Mouse (Mus musculus) bone marrow, adult 2 months (tissue): ENCODE measurements around the gene Rsg1.

Source experiments
- CTCF ChIP-seq: fragments of 200-500 bp; IDR thresholded peaks from 2 replicates; pipeline ENCODE4 v1.5.1; 2011; ENCODE audit warnings: low read length, control low read depth; ENCODE audit not compliant: control insufficient read depth, insufficient read depth
- POLR2A ChIP-seq: fragments of 200-500 bp; IDR thresholded peaks from 2 replicates; pipeline ENCODE4 v1.6.1; 2011; ENCODE audit warnings: low read depth, mild to moderate bottlenecking, control low read depth, low read length, borderline replicate concordance; ENCODE audit not compliant: control insufficient read depth

GRCm38 (mm10) chr4:141186923-141187836, 26.6 kb upstream of the Rsg1 start:
- TF ChIP-seq CTCF, result no peak
- TF ChIP-seq POLR2A, result no peak
